Mouse (Mus musculus) heart, adult 9 months (tissue): ENCODE measurements around the gene Prkcd.
A peak's percentile ranks its signal among the peaks of the same experiment; 100 is the strongest.

Source experiments
- DNase-seq, 2 experiments: peaks; one replicate each; pipeline ENCODE4 v3.0.0; 2022; ENCODE audit warnings: low spot score in 2 of 2

The Prkcd gene

GRCm38 (mm10) chr14:30635219-30635910 lies 9.4 kb upstream of the Prkcd start:
- no peak for DNase-seq

GRCm38 (mm10) chr14:30634418-30634817 lies 8.4 kb upstream of the Prkcd start:
- DNase-seq: no peak

GRCm38 (mm10) chr14:30633708-30634107 lies 7.7 kb upstream of the Prkcd start:
- DNase-seq: no peak

GRCm38 (mm10) chr14:30631834-30632233 lies 5.8 kb upstream of the Prkcd start:
- no peak for DNase-seq

GRCm38 (mm10) chr14:30630811-30631576 lies 5.0 kb upstream of the Prkcd start:
- peak; percentile 63 to 65 for DNase-seq

GRCm38 (mm10) chr14:30629839-30630238 lies 3.8 kb upstream of the Prkcd start:
- no peak for DNase-seq

GRCm38 (mm10) chr14:30628235-30628634 lies 2.2 kb upstream of the Prkcd start:
- DNase-seq: no peak

- peak in 1 of 2 experiments; percentile 43 for DNase-seq
These were observed 1.0 kb upstream of the Prkcd start for GRCm38 (mm10) chr14:30626756-30627742.

GRCm38 (mm10) chr14:30625131-30625807 lies 741 bp downstream of the Prkcd start:
- peak; percentile 47 to 49 for DNase-seq

- no peak for DNase-seq
These were observed 1.7 kb downstream of the Prkcd start for GRCm38 (mm10) chr14:30624277-30624721.

- DNase-seq: no peak
These were observed 3.5 kb downstream of the Prkcd start for GRCm38 (mm10) chr14:30622556-30622955.

GRCm38 (mm10) chr14:30622130-30622529 lies 3.9 kb downstream of the Prkcd start:
- DNase-seq: no peak

GRCm38 (mm10) chr14:30619982-30620578 lies 5.9 kb downstream of the Prkcd start:
- peak in 1 of 2 experiments; percentile 51 for DNase-seq

- DNase-seq: no peak
These were observed 7.2 kb downstream of the Prkcd start for GRCm38 (mm10) chr14:30618746-30619275.

GRCm38 (mm10) chr14:30616751-30617150 lies 9.3 kb downstream of the Prkcd start:
- no peak for DNase-seq

GRCm38 (mm10) chr14:30612962-30613715 lies 12.9 kb downstream of the Prkcd start:
- no peak for DNase-seq

GRCm38 (mm10) chr14:30612523-30612922 lies 13.5 kb downstream of the Prkcd start:
- peak; percentile 50 to 69 for DNase-seq

- no peak for DNase-seq
These were observed 15.1 kb downstream of the Prkcd start for GRCm38 (mm10) chr14:30610940-30611339.

GRCm38 (mm10) chr14:30610304-30610703 lies 15.7 kb downstream of the Prkcd start:
- no peak for DNase-seq

- no peak for DNase-seq
These were observed 16.5 kb downstream of the Prkcd start for GRCm38 (mm10) chr14:30609499-30609898.
